Mouse (Mus musculus) liver, embryonic 14.5 days (tissue): ENCODE results near the gene Atrnl1.

Source experiments
- CTCF ChIP-seq: IDR thresholded peaks from 2 replicates; pipeline ENCODE4 v1.5.1; 2016; ENCODE audit warnings: antibody characterized with exemption, low read depth, control low read depth
- EP300 ChIP-seq: IDR thresholded peaks from 2 replicates; pipeline ENCODE4 v1.6.1; 2016; ENCODE audit warnings: antibody characterized with exemption, low read depth

DNA sequence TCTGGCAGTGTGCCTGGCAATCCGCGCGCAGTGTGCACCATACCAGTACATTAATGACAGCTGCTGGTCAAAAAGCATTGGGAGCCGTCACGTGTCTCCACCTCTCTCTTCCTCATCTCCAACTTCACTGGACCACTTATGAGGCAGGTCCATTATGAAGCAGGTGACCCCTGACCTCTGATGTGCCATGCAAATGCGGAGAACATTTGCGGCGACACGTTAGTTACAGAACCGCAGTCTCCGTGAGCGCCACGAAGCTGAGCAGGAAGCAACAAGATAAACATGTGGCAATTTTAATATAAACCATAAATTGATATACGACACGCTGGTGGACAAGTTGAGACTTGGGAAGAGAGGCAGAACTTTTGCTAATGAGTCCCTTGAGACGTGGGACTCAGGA, 481.1 kb downstream of the Atrnl1 start:
- no peak for TF ChIP-seq CTCF
- TF ChIP-seq EP300: no peak
